Mouse (Mus musculus) limb, embryonic 14.5 days (tissue): ENCODE data around the gene Poll. TPM values are rescaled to one million over a fixed set of nuclear protein-coding genes. Genes with fewer than 3 reads are reported as not detected.

Source experiments
- ATAC-seq: fragments of 200-750 bp; cut with Nextera tagmentation; 2 replicates; pipeline ENCODE4 v1.8.0; 2017; ENCODE audit warnings: low read depth, moderate number of reproducible peaks, moderate TSS enrichment; ENCODE audit not compliant: low FRiP score
- DNase-seq: peaks from one replicate; pipeline ENCODE4 v3.0.0-alpha.2; 2015; ENCODE audit warnings: low spot score
- H3K27ac ChIP-seq: fragments of 300-500 bp; sonication (generic); replicated peaks from 2 replicates; pipeline ENCODE4 v1.5.1; 2014; ENCODE audit warnings: low read depth, mild to moderate bottlenecking, low read length, moderate library complexity, mixed read lengths
- H3K27me3 ChIP-seq: fragments of 300-500 bp; sonication (generic); 2 replicates; pipeline ENCODE4 v1.6.1; 2014; ENCODE audit warnings: low read length, mixed read lengths; ENCODE audit not compliant: control insufficient read depth, insufficient read depth
- H3K36me3 ChIP-seq: fragments of 300-500 bp; sonication (generic); 2 replicates; pipeline ENCODE4 v1.6.1; 2014; ENCODE audit warnings: mild to moderate bottlenecking, low read length, moderate library complexity, mixed read lengths; ENCODE audit not compliant: control insufficient read depth, insufficient read depth
- H3K4me1 ChIP-seq: fragments of 300-500 bp; sonication (generic); 2 replicates; pipeline ENCODE4 v1.6.1; 2014; ENCODE audit warnings: antibody characterized with exemption, low read length, mixed read lengths; ENCODE audit not compliant: control insufficient read depth, insufficient read depth
- H3K4me2 ChIP-seq: fragments of 300-500 bp; sonication (generic); replicated peaks from 2 replicates; pipeline ENCODE4 v1.6.1; 2014; ENCODE audit warnings: low read depth, mild to moderate bottlenecking, low read length, moderate library complexity; ENCODE audit not compliant: severe bottlenecking
- H3K4me3 ChIP-seq: fragments of 300-500 bp; sonication (generic); replicated peaks from 2 replicates; pipeline ENCODE4 v1.5.1; 2014; ENCODE audit warnings: low read length
- H3K9ac ChIP-seq: fragments of 300-500 bp; sonication (generic); 2 replicates; pipeline ENCODE4 v1.6.1; 2014; ENCODE audit warnings: mild to moderate bottlenecking, low read depth, low read length, moderate library complexity; ENCODE audit not compliant: severe bottlenecking
- H3K9me3 ChIP-seq: fragments of 300-500 bp; sonication (generic); 2 replicates; pipeline ENCODE4 v1.6.1; 2016; ENCODE audit warnings: low read length; ENCODE audit not compliant: control insufficient read depth
- POLR2A ChIP-seq: fragments of 200-500 bp; IDR thresholded peaks from 2 replicates; pipeline ENCODE4 v1.8.0; 2012; ENCODE audit warnings: inconsistent platforms, mild to moderate bottlenecking, moderate library complexity, borderline replicate concordance; ENCODE audit not compliant: insufficient read depth, insufficient read length; ENCODE audit errors: extremely low read depth
- WGBS: fragments of 180-500 bp; shearing (Covaris S2); extraction: QIAGEN DNeasy Blood & Tissue Kit; methylation state at CpG from one replicate; pipeline ENCODE4 v1.1.7; 2014; 5-methylcytosine and 5-hydroxymethylcytosine counted together
- polyA plus RNA-seq, 2 experiments: library from polyadenylated mRNA; depleted of rRNA in 1 of 2; stranded (reverse) in 1 of 2; unstranded in 1 of 2; fragments of >200 nt; fragmentation: Nextera tagmentation in 1 of 2; extraction: Ambion mirVana in 1 of 2; gene quantifications; 2 replicates each; pipeline versions ENCODE4 v1.2.1 to v1.2.3; 2012 to 2014

The Poll gene
- polyA plus RNA-seq, 2 experiments, result 12.3 to 12.5 TPM

GRCm38 (mm10) chr19:45535214-45535735 lies 25.1 kb downstream of the Poll start:
- WGBS, result 42% methylated on average over 8 of the region's 8 CpGs
- no peaks in the 10 kb centered on the region for H3K9me3 ChIP-seq
- TF ChIP-seq POLR2A, result no peak
- H3K27ac ChIP-seq, result no peak overlapping the region
- 0 out of 2 replicates have a peak, but pooled peaks cover 6% of the 10 kb centered on the region for H3K4me1 ChIP-seq
- no peak overlapping the region for H3K4me3 ChIP-seq
- H3K9ac ChIP-seq, result no peak overlapping the region
- H3K4me2 ChIP-seq, result no peak overlapping the region
- DNase-seq (no peak), ATAC-seq (no peak)
- peaks cover 4% of the 10 kb centered on the region; the same call in 1 of the 2 replicates for H3K36me3 ChIP-seq
- H3K27me3 ChIP-seq, result no peaks in the 10 kb centered on the region

- DNase-seq (no peak), ATAC-seq (no peak)
- peaks cover 18% of the 10 kb centered on the region for H3K36me3 ChIP-seq
- 0 out of 2 replicates have a peak, but pooled peaks cover 6% of the 10 kb centered on the region for H3K4me1 ChIP-seq
- H3K4me3 ChIP-seq, result no peak overlapping the region
- H3K27ac ChIP-seq, result no peak overlapping the region
- 70% methylated on average over 7 of the region's 7 CpGs for WGBS
- H3K9me3 ChIP-seq, result no peaks in the 10 kb centered on the region
- H3K4me2 ChIP-seq, result no peak overlapping the region
- no peaks in the 10 kb centered on the region for H3K27me3 ChIP-seq
- no peak for TF ChIP-seq POLR2A
- no peak overlapping the region for H3K9ac ChIP-seq
Observed at GRCm38 (mm10) chr19:45533617-45534016, 26.7 kb downstream of the Poll start.

GRCm38 (mm10) chr19:45531554-45531953 lies 28.8 kb downstream of the Poll start:
- no peaks in the 10 kb centered on the region for H3K27me3 ChIP-seq
- no peak overlapping the region for H3K4me2 ChIP-seq
- no peak overlapping the region for H3K4me3 ChIP-seq
- no peaks in the 10 kb centered on the region for H3K9me3 ChIP-seq
- ATAC-seq, result no peak
- no peak for DNase-seq
- TF ChIP-seq POLR2A, result no peak
- H3K4me1 ChIP-seq, result 0 out of 2 replicates have a peak, but pooled peaks cover 6% of the 10 kb centered on the region
- H3K36me3 ChIP-seq, result peaks cover 38% of the 10 kb centered on the region
- 41% methylated on average over 6 of the region's 6 CpGs for WGBS
- H3K27ac ChIP-seq, result no peak overlapping the region
- H3K9ac ChIP-seq, result no peak overlapping the region

GRCm38 (mm10) chr19:45530200-45530995 lies 29.9 kb downstream of the Poll start:
- H3K4me2 ChIP-seq, result no peak overlapping the region
- WGBS, result 73% methylated on average over 15 of the region's 15 CpGs
- no peak overlapping the region for H3K9ac ChIP-seq
- H3K4me3 ChIP-seq, result no peak overlapping the region
- ATAC-seq (no peak), DNase-seq (no peak)
- no peaks in the 10 kb centered on the region for H3K27me3 ChIP-seq
- 0 out of 2 replicates have a peak, but pooled peaks cover 6% of the 10 kb centered on the region for H3K4me1 ChIP-seq
- no peak overlapping the region for H3K27ac ChIP-seq
- no peak for TF ChIP-seq POLR2A
- H3K9me3 ChIP-seq, result no peaks in the 10 kb centered on the region
- H3K36me3 ChIP-seq, result peaks cover 42% of the 10 kb centered on the region

- ATAC-seq (no peak), DNase-seq (no peak)
- no peaks in the 10 kb centered on the region for H3K27me3 ChIP-seq
- 0 out of 2 replicates have a peak, but pooled peaks cover 1% of the 10 kb centered on the region for H3K4me1 ChIP-seq
- no peak overlapping the region for H3K4me2 ChIP-seq
- WGBS, result 76% methylated on average over 4 of the region's 5 CpGs
- no peak overlapping the region for H3K27ac ChIP-seq
- H3K9me3 ChIP-seq, result no peaks in the 10 kb centered on the region
- no peak overlapping the region for H3K9ac ChIP-seq
- TF ChIP-seq POLR2A, result no peak
- peaks cover 45% of the 10 kb centered on the region for H3K36me3 ChIP-seq
- no peak overlapping the region for H3K4me3 ChIP-seq
Observed at GRCm38 (mm10) chr19:45529294-45529693, 31.0 kb downstream of the Poll start.
